Mouse (Mus musculus) thymus, postnatal 36 days (tissue): ENCODE measurements around the gene Hsf2bp.

Experiments
- DNase-seq, 2 experiments: peaks; one replicate each; pipeline ENCODE4 v3.0.0; 2022; ENCODE audit warnings: mixed read lengths in 2 of 2

Gene Hsf2bp

DNA sequence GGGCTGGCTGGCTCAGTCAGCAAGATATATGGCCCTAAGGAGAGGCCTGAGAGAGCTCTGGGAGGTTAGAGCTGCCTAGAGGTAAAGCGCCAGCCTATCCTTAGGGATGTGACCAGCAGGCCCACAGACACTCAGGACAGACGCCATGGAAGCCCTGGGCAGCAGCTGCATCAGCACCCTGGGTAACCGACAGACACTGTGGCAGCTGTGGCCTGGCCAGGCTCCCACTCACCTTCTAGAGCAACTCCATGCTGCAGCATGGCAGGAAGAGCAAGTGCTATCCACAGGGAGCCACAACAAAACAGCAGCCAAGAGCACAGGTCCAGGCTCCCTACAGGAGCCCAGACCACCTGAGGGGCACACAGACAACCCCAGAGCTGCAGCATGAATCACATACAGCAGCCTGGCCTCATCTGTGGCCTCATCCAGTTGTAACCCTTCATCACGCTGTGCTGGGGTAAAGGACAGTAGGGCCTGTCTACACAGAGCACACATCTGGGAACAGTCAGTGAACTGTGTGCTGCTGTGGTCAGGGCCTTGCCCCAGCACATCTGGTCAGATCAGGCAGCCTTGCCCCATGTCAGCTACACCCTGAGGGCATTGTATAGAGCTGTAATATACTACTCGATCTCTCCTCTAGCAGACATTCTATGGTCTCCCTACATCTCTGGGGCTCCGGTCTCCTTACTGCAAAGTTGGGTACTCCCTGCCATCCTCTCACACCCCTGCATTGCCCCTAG lies 100.9 kb downstream of the Hsf2bp start:
- no peak for DNase-seq

DNA sequence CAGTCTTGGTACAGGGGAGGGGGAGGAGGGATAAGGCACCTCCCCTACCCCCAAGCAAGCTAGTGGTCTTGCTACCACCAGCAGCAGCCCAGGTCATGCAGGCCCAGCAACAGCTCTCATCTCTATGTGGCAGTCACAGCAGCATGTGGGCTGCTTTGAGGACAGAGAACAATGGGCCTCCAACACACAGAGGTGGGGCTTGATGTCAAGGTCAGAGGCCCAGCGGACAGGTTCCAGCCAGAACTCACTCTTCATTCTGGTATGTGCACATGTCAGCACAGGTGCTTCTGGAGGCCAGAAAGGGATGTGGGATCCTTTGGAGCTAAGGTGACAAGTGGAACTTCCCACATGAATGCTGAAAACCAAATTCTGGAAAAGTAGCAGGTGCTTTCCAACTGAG lies 102.2 kb downstream of the Hsf2bp start:
- no peak for DNase-seq

DNA sequence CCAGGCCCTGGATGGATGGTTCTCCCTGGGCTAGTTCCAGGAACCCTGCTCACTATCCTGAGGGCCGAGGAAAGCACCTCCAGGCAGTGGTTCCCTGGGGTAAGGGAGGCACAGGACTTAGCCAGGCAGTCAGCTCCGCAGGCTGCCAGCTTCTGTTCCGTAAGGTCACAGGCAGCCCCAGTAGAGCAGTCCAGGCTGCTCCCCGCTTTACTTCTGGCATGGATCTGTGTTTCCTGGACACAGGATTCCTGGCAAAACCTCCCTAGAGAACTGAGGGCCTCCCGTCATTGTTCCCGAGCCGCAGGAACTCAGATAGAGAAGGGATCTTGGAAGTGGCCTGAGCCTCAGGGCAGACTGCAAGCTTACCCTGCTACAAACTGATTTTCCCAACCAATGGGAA lies 104.7 kb downstream of the Hsf2bp start:
- DNase-seq = no peak

DNA sequence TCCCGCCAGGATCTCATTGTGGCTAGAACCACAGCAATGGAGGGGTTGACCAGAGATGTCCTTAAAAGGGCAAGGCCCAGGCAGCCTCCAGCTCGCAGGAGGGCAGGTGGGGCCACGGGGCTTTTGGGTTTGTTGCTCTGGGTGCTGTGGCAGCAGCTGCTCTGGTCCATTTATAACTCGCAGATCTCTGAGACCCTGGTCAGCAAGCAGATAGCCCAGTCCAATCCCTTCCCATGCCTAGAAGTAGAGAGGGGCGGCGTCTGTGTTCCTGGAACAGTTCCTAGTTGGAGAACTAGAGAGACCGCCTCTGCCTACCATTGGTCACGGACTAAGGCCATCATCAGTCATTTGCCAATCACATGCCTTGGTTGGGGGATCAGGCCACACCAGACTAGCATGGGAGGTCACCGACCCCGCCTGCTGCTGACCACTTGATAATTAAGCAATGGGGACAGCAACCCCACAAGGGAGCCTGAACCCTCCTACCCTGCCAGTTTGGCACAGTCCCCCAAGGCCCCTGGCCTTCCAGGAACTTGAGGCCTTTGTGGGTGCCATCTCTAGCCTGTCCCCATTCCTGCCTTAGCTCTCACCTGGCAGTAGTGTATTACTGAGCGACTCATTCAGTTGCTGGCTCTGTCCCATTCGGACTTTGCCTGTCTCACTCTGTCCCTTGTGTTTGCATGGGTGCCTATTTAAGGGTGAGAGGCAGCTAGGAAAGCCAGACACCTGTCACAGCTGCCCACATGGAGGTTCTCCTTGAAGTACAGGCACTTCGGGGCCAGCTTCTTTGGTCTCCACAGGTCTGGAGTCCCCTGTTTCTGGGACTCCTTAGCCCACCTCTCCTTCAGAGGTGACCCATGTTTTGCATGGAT lies 106.1 kb downstream of the Hsf2bp start:
- no peak for DNase-seq

DNA sequence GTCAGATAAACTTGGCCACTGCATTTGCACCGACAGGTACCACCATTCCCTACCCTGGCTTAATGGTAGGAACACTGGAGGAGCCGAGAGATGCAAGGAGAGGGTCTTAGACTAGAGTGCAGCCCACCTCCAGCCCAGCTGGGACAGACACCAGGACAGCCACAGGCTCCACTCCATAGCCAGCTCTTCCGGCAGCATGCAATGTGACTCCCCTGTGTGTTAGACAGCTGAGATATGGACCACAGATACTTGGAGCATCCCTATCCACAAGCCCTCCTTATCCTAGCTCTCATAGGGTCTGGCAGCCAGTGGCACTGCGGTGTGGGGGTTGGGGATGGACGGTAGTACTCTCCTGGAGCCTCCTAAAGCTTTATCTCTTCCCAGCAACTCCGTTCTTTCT lies 107.1 kb downstream of the Hsf2bp start:
- no peak for DNase-seq

DNA sequence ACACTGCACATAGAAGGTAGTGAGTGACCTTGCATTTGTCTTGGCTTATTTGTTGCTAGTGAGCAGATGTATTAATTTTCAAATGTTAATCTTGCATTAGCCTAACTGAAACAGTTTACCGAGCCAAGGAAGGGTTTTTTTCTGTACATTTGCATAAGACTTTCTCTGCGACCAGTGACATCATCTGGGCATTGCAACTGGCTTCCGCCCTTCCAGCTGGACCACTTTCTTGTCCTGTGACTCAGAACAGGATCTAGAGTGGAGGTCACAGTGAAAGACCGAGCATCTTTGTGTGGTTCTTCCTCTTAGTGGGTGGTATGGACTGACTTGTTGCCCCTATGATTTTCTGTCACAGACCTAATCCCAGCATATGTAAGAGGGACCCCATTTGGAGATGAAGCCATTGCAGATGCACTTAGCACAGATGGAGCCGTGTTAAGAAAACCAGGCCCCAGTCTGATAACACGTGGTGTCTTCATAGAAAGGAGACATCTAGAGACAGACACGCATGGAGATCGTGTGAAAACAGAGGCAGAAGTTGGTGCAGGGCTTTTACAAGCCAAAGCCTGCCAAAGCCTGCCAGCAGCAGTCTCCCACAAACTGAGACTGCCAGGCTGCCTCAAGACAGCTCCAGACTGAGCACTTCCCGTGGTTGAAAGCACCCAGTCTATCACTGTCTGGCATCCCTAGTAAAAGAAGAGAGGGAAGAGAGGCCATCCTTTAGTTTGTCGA lies 108.1 kb downstream of the Hsf2bp start:
- DNase-seq = no peak

DNA sequence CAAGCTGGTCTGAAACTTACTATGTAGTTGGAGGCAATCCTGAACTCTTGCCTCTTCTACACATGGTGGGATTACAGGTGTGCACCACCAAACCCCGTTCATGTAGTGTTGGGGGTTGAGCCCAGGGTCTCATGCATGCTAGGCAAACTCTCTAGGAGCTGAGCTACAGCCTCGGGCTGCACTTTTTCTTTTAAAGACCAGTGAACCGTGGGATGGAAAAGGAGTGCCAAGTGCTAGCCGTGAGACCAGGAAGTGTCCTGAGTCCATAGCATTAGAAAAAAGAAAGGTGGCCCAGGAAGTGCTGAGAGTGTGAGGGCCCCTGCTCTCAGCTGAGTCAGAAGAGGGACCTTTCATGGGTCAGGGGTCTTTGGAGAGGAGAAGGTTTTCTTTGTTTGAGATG lies 111.9 kb downstream of the Hsf2bp start:
- DNase-seq = no peak

DNA sequence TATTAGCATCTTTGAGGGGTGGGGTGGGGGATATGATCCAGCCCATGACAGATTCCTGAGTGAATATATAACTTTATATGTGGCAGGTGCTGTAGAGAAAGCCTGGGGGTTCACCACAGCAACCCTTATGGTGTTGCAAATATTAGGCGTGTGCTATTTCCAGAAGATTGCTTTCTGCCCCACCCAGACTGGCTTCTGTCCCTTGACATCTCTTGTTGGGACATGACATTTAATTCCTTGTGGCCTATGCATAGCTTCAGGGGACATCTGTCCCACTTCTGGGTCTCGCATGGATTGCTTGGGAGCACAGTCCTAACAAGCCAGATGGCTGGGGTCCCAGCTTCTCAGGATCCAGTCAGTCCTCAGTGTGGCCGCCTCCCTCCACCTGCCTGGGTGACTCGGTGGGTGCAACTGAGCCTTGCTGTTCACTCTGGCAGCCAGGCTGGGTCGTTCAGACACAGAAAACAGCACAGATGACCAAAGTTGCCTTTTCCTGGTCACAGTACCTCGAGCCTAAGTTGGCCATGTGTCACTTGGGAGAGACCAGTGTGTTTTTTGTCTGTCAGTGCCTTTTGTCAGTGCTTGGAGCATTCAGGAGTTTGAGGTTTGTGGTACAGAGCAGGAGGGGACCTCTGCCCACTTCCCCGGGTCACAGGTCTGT lies 112.7 kb downstream of the Hsf2bp start:
- DNase-seq = no peak

DNA sequence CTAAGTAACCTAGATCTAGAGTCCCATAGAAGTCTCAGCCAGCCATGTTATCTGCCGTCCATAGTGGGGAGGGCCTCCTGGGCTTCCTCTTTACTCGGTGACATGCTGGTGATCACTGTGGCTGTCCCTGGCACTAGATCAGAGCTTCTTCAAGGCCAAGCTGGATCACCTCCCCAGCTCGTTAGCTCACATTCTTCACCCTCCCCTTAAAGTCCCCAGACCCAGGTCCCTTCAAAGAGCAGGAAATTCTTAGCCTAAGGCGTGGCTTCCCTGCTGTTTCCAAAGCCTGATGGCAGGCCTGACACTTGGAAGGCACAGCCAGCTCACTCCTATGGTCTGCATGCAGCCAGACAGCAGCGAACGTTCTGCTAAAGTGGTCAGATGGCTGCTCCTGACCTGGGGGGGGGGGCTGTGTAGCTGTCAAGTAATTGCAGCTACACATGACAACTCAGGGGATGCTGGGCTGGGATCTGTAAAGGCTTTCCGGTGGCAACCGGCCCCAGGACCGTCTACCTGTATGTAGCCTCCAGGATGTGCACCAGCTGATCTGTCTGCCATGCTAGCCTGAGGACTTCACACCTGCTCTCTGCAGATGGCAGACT lies 115.5 kb downstream of the Hsf2bp start:
- DNase-seq = no peak

DNA sequence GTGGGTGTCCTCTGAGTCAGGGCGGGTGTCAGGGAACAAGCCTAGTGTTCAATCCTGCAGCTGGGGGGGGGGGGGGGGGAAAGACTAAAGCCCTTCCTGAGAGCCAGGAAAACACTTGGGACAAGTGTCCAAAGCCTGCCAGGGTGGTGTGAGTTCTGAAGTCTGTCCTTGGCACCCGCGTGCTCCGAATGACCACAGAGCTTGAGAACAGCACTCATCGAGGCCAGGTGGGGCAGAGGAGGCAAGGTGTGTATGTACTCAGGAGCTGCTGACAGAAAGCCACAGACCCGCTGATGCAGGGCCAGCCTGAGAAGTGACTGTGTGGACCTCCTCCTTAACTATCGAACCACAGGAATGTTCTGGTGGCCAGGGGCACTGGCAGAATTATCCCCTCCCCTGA lies 116.5 kb downstream of the Hsf2bp start:
- no peak for DNase-seq

DNA sequence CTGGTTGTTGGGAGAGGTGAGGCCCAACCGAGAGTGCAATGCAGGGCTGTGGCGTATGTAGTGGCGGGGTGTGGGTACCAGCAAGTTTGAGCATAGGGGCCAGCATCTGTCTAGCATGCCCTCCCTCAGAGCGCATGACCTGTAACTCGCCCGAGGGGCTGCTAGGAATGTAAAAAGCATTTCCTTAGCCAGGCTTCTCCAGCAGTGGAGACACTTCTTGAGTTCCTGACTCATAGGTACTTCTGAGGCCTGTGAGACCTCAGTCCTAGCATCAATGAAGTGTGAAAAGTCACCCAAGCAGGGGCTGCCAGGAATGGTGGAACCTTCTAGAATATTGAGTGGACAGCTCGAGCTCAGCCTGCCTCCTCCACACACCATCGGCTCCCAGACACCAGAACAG lies 117.8 kb downstream of the Hsf2bp start:
- no peak for DNase-seq

DNA sequence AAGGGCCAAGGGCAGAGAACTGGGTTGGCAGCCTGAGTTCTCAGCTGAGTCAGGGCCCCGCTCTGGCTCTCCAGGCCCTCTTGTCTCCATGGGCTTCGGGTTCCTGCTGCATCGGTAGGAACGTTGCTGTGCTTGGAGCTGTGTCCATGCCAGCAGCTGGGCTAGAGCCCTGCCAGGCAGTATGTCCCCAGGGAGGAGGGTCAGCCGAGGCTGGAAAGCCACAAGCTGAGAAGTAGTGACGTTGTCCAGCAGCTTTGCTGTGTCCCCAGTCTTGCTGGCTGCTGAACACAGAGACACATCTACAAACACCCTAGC lies 119.7 kb downstream of the Hsf2bp start:
- DNase-seq = no peak

DNA sequence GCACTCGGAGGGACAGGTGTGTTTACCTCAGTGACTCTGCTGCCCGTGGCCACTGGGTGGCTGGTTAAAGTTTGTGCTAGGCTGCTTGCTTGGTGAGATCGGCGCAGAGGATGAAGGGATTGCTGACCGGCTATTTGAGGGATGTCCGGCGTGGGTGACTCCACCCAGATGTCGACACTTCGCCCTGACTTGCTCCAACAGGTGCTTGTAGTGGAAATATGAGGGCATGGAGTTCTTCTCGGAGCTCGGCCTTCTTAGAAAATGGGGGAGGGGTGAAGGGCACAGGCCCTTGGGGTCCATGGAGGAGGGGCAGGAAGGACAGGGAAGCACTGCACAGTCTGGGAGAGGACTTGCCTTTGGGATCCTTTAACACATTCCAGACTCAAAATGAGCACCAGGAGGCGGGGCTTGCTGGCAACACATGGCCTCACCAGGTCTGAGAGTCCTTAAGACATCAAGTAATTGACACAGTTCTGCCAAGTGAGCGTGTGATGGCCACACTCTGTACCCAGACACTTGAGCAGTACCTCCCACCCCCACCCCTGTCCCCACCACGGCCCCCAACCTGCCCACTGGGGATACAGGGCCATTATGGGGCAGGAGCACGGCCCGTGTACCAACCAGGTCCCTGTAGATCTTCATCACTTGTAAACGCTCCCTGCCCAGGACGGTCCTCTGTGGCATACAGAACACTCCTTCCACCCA lies 120.2 kb downstream of the Hsf2bp start:
- no peak for DNase-seq

DNA sequence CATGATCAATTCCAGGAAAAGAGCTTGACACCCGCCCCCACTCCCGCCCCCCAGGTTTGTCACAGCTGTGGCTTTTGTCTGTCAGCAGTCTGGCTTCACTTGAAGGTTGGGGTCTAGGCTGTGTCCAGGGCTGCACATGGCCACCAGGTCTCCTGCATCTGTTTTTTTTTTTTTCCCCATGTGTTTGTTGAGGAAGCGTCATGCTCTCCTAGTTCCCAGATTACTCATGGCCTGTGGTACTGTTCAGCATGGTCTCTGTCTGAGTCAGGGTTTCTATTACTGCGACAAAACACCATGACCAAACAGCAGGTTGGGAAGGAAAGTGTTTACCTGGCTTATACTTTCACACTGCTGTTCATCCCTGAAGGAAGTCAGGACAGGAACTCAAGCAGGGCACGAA lies 121.8 kb downstream of the Hsf2bp start:
- no peak for DNase-seq

DNA sequence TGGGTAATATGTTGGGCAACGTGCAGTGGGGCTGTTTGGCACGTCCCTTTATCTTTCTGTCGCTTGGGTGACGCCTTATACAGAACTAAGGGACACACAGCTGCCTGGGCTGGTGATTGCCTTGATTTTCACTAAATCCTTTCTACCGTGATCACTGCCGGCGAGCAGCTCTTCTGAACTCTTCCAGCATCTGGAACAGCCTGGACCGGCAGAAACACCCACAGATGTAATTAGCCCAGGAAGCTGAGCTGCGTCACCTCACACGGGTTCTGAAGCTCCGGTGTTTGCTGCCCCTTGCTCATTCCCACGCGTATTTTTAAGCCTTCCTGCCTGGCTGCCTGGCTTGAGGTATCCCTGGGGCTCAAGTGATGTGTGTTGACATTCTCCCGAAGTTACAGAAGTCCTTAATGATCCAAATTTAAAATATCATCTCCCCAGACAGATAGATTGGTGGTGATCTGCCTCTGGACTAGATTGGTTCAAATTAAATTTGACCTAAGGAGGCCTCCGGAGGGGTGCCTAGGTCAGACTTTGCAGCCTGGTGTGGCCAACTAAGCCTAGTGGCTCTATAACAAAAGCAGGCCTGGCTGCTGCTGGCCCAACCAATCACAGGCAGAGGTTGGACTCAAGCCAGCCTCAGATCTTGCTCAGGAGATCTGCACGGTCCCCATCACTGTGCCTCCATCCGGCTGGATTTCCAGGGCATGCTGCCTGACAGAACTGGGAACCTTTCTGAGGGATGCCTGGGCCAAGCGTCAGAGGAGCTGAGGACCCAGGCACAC lies 123.1 kb downstream of the Hsf2bp start:
- DNase-seq = no peak

DNA sequence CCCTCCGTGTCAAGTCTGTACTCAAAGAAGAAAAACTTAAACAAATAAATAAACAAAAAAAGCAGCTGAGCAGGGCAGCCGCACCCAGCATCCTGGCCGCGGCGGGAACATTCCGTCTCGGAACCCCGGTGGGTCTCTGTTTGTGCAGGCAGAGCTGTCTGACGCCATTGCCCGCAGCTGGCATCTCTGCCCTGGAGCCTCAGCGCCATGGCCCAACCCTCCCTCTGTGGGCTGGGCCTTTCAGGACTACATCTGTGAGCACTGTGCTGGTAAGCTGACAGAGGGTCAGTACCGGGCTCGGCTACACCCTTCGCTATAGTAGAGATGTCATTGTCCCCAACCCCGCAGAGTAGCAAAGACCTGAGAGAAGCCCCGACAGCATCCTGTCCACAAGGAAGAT lies 123.8 kb downstream of the Hsf2bp start:
- DNase-seq = no peak

DNA sequence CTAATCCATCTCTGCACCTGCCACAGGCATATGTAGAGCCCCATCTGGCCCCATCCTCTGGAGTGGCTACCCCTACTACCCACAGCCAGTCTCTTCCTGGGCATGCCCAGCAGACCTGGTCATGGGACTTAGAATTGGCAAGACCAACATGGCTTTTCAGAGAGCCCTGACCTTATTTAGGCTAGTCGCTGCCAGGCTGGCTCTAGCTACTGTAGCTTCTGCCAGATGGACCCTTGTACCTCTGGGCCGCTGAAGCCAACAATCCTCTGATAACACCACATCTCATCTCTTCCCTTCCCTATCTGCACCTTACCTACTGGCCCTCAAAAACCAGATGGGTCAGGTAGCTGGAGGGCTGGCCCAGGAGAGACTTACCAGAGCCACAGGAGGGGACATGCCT lies 127.2 kb downstream of the Hsf2bp start:
- no peak for DNase-seq

DNA sequence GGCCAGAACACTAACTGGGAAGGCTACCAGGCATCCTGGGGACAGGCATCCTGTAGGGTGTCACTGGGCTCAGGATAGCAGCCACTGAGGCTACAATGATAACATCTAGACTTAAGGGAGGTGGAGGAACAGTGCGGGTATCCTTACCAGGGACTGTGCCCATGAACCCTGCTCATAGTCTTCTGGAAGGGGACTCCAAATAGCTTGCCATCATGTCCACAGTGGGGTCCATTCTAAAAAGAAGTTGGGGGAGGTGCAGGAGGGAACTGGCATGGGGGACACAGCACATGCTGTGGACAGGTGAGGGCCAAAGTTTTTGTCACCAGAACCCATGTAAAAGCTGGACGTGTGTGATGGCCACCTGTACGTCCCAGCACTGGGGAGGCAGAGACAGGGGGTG lies 129.7 kb downstream of the Hsf2bp start:
- peak in 1 of 2 experiments; percentile 3 for DNase-seq

DNA sequence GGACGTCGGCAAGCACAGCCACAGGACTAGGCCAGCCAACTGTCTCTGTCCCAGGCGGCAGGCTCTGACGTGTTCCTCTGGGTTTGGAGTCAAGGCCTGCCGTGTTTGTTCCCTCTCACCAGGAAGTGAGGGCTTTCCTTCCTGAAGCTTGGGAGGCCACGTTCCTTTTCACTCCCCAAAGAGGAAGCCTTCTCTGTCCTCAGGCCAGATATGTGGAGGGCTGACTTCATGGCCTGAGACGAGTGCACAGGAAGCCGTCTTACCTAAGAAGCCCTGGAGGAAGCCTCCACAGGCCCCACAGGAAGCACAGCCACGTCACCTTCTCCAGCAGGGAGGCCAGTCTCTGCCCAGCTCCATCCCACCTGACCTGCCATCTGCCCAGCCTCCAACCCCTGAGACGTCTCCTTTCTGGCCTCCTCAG lies 130.3 kb downstream of the Hsf2bp start:
- DNase-seq = peak; percentile 33 to 44

DNA sequence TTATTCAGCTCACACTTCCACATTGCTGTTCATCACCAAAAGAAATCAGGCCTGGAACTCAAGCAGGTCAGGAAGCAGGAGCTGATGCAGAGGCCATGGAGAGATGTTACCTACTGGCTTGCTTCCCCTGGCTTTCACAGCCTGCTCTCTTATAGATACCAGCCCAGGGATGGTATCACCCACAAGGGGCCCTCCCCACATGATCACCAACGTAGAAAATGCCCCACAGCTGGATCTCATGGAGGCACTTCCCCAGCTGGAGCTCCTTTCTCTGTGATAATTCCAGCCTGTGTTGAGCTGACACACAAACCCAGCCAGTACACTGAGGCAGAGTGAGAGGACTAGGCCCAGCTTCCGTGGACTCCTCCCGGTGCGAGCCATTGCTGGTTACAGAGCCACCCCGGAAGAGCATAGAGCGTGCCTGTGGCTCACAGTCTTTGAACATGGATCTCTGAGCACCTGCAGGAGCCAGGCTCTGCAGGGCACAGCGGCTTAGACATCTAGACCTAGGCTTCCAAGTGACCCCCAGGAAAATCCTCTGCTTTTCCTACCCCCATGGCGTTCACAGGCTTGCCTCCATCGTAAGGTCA lies 130.9 kb downstream of the Hsf2bp start:
- DNase-seq = peak in 1 of 2 experiments; percentile 40

DNA sequence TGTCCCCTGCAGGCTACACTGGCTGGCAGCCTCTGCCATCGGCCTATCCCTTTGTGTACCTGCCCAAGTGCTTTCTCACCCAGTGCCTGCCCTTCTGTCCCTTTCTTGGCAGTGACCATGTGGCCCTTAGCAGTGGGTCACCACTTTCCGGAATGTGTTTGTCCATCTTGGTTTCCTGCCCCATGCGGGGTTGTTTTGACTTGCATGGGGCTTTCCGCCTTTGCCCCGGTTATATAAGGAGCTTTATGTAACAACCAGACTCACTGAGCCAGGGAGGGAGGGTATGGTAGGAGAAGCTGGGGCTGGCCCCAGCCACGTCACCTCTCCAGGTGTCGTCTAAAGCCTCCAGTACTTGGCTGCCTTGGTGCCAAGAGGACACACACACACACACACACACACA lies 132.1 kb downstream of the Hsf2bp start:
- DNase-seq = peak in 1 of 2 experiments; percentile 2
